ENCODE assay signal across 22 mouse cellular contexts in the genomic region with DNA sequence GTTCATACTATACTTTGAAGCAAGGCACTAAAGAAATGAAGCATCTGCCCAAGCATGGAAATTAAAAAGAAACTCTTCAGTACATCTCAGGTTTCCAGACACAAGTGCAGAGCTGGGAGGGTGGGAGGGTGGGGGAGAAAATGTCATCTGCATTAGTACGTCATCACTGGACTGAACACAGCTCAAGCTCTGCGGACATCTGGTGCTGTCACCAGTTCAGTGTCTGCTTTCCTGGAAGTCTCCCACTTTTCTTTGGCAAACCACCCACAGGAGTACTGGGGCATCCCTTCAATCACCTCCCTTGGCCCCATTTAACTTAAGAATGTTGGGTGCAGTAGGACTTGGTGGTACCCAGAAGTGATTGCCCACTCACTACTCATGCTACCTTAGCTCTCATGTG. TPM values are rescaled to one million over a fixed set of nuclear protein-coding genes. Genes with fewer than 3 reads are reported as not detected.
A peak's percentile ranks its signal among the peaks of the same experiment; 100 is the strongest.
DNase-seq lines count a peak whose midpoint lies in the region; ATAC-seq lines count a peak whose summit lies in the region.
"Had no signal": no experiment of that assay in that cellular context is flagged by ENCODE, and none has a peak within 500 bp of the region (broad histone marks: within the 10 kb centered on the region; RNA-seq: fewer than 3 reads in every experiment).

No protein-coding gene starts in this region.

- H3K27ac ChIP-seq in limb, embryonic 13.5 days = no peak overlapping the region
- H3K27ac ChIP-seq in limb, embryonic 10.5 days = no peak overlapping the region
- no peak overlapping the region for H3K27ac ChIP-seq in hindbrain, embryonic 16.5 days (ENCODE audit: low read depth, low read length)
- H3K27ac ChIP-seq: embryonic facial prominence, embryonic 12.5 days; hindbrain, embryonic 14.5 days; limb, embryonic 15.5 days; liver, embryonic 14.5 days; stomach, postnatal 0 days had no signal

- no peaks in the 10 kb centered on the region for H3K36me3 ChIP-seq in limb, embryonic 13.5 days
- no peaks in the 10 kb centered on the region for H3K36me3 ChIP-seq in limb, embryonic 10.5 days
- H3K36me3 ChIP-seq in hindbrain, embryonic 16.5 days (ENCODE audit: control insufficient read depth, insufficient read depth, low read length) = no peaks in the 10 kb centered on the region
- H3K36me3 ChIP-seq: embryonic facial prominence, embryonic 12.5 days; limb, embryonic 15.5 days had no signal

- ATAC-seq in cerebellum, adult (ENCODE audit: insufficient number of reproducible peaks, low FRiP score, low TSS enrichment) = no peak
- peak; percentile 57 for ATAC-seq in limb, embryonic 13.5 days (ENCODE audit: low FRiP score, low read depth)
- no peak for ATAC-seq in hindbrain, embryonic 16.5 days
- ATAC-seq: CD4-positive, CD25-positive, alpha-beta regulatory T cell, adult 4 months had no signal

- WGBS in limb, embryonic 13.5 days = 77% methylated on average over 2 of the region's 2 CpGs
- 92% methylated on average over 2 of the region's 2 CpGs for WGBS in limb, embryonic 10.5 days
- WGBS in hindbrain, embryonic 16.5 days = 72% methylated on average over 2 of the region's 2 CpGs

- peak; percentile 48 for DNase-seq in cerebellum, adult 9-11 months
- DNase-seq in gastrocnemius, adult 18-20 months (ENCODE audit: low spot score) = peak; percentile 72
- no peak for DNase-seq in gastrocnemius, postnatal 4 days (ENCODE audit: low spot score in 2 of 2)
- no peak for DNase-seq in limb, embryonic 10.5 days (ENCODE audit: low spot score)
- DNase-seq: adrenal gland, postnatal 36 days; heart, postnatal 4 days; kidney, adult 2 months; kidney, postnatal 14 days; layer of hippocampus, postnatal 36 days; lung, embryonic 14.5 days; lung, postnatal 4 days; midbrain, embryonic 14.5 days had no signal

- H3K27me3 ChIP-seq in limb, embryonic 13.5 days = no peaks in the 10 kb centered on the region
- H3K27me3 ChIP-seq in limb, embryonic 10.5 days (ENCODE audit: low read depth, poor library complexity, severe bottlenecking) = no peaks in the 10 kb centered on the region
- no peaks in the 10 kb centered on the region for H3K27me3 ChIP-seq in hindbrain, embryonic 16.5 days (replicated peaks; ENCODE audit: control insufficient read depth, insufficient read depth, low read length)
- H3K27me3 ChIP-seq: embryonic facial prominence, embryonic 12.5 days; limb, embryonic 15.5 days had no signal

- no peaks in the 10 kb centered on the region for H3K4me1 ChIP-seq in limb, embryonic 13.5 days
- peaks cover 4% of the 10 kb centered on the region; the same call in 1 of the 2 replicates for H3K4me1 ChIP-seq in limb, embryonic 10.5 days
- H3K4me1 ChIP-seq in hindbrain, embryonic 16.5 days (ENCODE audit: control insufficient read depth, insufficient read depth, low read depth, low read length) = no peaks in the 10 kb centered on the region
- H3K4me1 ChIP-seq: embryonic facial prominence, embryonic 12.5 days; limb, embryonic 15.5 days had no signal

- H3K9ac ChIP-seq in limb, embryonic 13.5 days = no peak overlapping the region
- no peak overlapping the region for H3K9ac ChIP-seq in hindbrain, embryonic 16.5 days (ENCODE audit: low read depth, low read length)
- H3K9ac ChIP-seq: embryonic facial prominence, embryonic 12.5 days; hindbrain, embryonic 14.5 days; limb, embryonic 15.5 days; liver, embryonic 14.5 days; lung, embryonic 14.5 days had no signal

- no peaks in the 10 kb centered on the region for H3K9me3 ChIP-seq in limb, embryonic 13.5 days
- H3K9me3 ChIP-seq in limb, embryonic 10.5 days (replicated peaks) = no peaks in the 10 kb centered on the region
- no peaks in the 10 kb centered on the region for H3K9me3 ChIP-seq in hindbrain, embryonic 16.5 days (ENCODE audit: control insufficient read depth, low read length)
- H3K9me3 ChIP-seq: embryonic facial prominence, embryonic 12.5 days; limb, embryonic 15.5 days had no signal

- no peak overlapping the region for H3K4me3 ChIP-seq in limb, embryonic 13.5 days
- no peak overlapping the region for H3K4me3 ChIP-seq in limb, embryonic 10.5 days
- no peak overlapping the region for H3K4me3 ChIP-seq in hindbrain, embryonic 16.5 days (ENCODE audit: low read length)
- H3K4me3 ChIP-seq: embryonic facial prominence, embryonic 12.5 days; erythroblast, embryonic 14.5 days; limb, embryonic 15.5 days had no signal

- no peak overlapping the region for H3K4me2 ChIP-seq in limb, embryonic 13.5 days (replicated peaks)
- H3K4me2 ChIP-seq in hindbrain, embryonic 16.5 days (ENCODE audit: low read length) = no peak overlapping the region
- H3K4me2 ChIP-seq: embryonic facial prominence, embryonic 12.5 days; hindbrain, embryonic 14.5 days; limb, embryonic 15.5 days; lung, embryonic 14.5 days had no signal

RNA-seq across cellular contexts. Expression of a gene that starts 22.6 kb away (rescaled TPM):
- 10 to 100 TPM; 60.4 to 75.3 TPM for total RNA-seq in gastrocnemius, adult 18-20 months (2021)
- total RNA-seq in gastrocnemius, postnatal 4 days (2021) = 10 to 100 TPM; 11.7 to 12.8 TPM
- 4.7 and 5.4 TPM in 2 replicates for polyA plus RNA-seq in limb, embryonic 13.5 days (2015; fragmentation: Nextera tagmentation; extraction: Ambion mirVana)
- polyA plus RNA-seq in limb, embryonic 10.5 days (2016; fragmentation: Nextera tagmentation; extraction: Ambion mirVana) = 5.0 and 5.5 TPM in 2 replicates
- 50.8 and 55.2 TPM in 2 replicates for polyA plus RNA-seq in hindbrain, embryonic 16.5 days (2015; fragmentation: Nextera tagmentation; extraction: Ambion mirVana)

Comparison
In these comparisons a context has a peak if more than half of its experiments do, and no peak if none do; other contexts are left out.
1. DNase-seq: peak in cerebellum, adult 9-11 months (single experiment) and gastrocnemius, adult 18-20 months (single experiment); none in gastrocnemius, postnatal 4 days (0 of 2) and limb, embryonic 10.5 days (single experiment).